Mouse (Mus musculus) megakaryocyte-erythroid progenitor cell, adult 5-6 weeks (primary cell): ENCODE measurements around the gene Sarnp. TPM values are rescaled to one million over a fixed set of nuclear protein-coding genes. Genes with fewer than 3 reads are reported as not detected.

Experiments used
- ATAC-seq: replicated peaks from 2 replicates; pipeline ENCODE4 v1.8.0; 2016; ENCODE audit warnings: mild to moderate bottlenecking, inconsistent platforms; ENCODE audit not compliant: severe bottlenecking, poor library complexity, low FRiP score, low TSS enrichment
- total RNA-seq, 2 experiments: library from RNA; stranded (forward) in 1 of 2; stranded (reverse) in 1 of 2; fragments of 200-1000, 215-1000 nt in 1 of 2; fragments of >200 nt in 1 of 2; fragmentation: Nextera tagmentation in 1 of 2; gene quantifications; 2 replicates each; pipeline ENCODE4 v1.2.3; 2014 to 2017

Gene Sarnp
- total RNA-seq, 2 experiments from 2014 or later: 201 to 369 TPM

DNA sequence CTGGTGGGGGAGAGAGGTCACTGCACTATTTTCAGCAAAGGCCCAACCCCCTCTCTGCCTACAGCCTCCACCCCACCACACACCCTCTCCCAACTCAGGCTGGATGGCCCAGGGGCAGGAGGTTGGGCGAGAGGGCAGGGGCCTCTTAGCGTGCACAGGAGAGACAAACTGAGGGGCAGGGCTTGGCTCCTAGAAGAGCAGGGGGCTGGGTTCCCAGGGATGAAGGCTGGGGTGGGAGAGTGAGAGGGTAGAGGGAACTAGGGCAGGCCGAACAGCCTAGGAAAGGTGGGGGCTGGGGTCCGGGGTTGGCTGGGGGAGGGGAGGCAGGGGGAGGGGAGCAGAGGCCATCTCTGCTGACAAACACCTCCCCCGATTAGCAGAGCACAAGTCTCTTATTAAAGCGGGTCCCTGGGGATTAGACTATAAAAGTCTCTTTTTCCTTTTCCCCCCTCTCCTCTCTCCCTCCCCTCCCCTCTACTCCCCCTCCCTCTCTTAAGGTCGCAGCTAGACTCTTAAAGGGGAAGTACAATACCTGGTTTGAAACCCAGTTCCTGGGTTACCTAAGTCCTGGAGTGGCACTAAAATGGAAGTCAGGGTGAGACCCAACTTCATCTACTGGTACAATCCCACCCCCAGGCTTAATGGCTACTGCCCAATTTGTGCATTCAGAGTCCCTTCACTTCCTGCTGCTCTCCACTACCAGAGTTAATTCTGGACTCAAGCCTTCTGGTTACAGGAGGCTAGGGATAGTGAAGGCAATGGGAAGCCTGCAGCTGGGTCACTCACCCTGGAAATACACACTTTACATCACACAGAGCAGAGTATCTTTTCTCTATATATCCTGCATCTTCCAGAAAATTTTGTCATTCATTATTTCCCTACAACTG is 72.1 kb downstream of the Sarnp start:
- no peak for ATAC-seq

DNA sequence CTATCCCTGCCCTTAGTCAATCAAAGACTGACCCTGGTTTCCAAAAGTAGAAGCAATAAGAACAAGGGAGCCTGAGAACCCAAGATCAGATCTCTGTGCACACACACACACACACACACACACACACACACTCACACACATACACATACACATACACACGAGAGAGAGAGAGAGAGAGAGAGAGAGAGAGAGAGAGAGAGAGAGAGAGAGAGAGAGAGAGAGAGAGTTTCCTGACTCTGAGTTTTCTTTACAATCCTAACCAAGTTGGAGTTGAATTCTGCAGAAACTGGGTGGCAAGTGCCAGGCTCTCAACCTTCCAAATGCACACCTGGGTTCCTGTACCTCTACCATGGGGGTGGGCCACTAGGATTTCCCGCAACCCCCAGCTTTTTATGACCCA is 72.7 kb downstream of the Sarnp start:
- ATAC-seq: no peak

DNA sequence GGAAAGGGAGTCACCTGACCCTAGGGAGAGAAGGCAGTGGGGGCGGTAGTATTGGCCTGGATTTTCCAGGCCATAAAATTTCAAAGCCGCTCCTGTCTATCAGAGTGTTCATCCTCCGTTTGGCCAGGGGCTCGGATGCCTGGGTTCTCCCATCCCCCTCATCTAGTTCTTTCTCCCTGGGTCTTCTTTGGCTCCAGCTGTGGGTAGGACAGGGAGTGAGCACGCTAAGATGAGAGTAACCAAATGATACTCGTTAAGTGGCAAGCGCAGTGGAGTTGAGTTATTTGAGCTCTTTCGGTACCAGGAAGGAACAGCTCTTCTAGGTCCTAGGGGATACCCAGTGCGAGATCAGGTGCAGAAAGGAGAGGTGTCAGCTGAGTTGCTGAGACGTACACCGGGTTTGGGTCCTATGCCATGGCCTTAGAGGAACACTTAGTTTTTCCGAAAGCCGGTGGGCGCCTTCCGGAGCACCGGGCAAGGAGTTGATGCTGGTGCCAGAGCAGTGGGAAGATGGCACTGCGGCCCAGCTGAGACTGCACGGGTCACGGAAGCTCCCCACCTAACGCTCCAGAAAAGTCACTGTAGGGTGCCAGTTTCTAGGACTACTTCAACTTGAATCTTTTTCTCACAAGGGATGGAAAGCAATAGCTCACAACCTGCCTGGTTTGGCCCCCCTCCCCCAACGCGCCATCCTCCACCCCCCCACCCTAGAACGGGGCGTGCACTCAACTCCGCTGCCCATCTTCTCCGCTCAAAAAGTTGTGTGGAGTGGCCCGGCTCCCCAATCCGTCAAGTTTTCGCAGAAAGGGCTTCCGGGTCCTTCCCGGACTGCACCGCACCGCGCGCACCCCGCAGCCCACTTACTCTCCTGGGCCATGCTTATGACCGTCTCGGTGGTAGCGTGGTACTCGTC is 73.5 kb downstream of the Sarnp start:
- ATAC-seq: no peak

DNA sequence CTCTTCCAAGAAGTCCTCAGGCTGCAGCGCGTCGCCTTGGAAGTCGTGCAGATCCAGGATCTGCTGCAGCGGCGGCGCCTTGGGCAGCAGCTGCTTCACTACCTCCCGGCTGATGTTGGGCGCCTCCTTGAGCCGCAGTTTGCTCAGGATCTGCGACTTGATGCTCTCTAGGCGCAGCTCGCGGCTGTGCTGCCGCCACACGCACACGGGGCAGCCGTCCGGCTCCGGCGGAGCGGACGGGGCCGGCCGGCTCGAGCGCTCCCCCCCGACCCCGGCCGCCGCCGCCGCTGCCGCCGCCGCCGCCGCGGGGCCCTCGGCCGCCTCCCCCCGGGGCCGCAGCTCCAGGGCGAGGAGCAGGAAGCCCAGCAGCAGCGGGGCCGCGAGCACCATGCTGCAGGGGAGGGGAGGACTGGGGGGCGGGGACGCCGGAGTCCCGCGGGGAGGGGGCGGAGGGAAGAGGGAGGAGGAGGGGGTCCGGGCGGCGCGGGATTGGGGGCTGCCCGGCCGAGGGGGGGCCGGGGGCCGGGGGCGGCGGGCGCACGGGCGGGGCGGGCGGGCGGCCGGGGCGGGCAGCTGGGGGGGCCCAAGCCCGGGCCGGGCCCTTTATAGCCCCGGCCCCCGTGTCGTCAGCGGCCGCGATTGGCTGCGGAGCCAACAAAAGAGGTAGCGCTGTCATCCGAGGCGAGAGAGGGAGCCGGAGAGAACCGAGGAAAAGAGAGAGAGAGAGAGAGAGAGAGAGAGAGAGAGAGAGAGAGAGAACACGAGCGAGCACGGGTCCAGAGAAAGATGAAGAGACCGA is 74.4 kb downstream of the Sarnp start, which contains the start of gene Gdf11:
Gene Gdf11, minus strand, starts transcription at position 423 of the 799 bp plus-strand sequence.
- ATAC-seq: peak; percentile 32

DNA sequence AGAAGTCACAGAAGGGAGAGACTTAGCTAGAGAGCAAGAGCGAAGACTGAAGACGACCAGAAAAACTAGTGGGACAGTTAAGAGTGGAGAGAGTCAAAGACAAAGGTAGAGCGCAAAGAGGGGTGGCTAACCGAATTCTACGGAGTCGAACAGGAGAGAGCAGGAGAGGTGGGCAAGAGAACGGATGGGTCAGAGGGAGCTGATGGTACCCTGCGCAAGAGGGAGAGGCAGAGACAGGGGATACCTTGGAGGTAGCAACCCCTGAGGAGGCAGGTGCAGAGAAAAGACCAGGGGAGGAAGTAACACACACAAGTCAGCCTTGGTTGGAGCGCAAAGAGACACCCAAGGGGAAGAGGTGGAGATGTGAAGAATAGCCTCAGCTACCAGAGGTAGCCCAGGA is 75.1 kb downstream of the Sarnp start:
- no peak for ATAC-seq

DNA sequence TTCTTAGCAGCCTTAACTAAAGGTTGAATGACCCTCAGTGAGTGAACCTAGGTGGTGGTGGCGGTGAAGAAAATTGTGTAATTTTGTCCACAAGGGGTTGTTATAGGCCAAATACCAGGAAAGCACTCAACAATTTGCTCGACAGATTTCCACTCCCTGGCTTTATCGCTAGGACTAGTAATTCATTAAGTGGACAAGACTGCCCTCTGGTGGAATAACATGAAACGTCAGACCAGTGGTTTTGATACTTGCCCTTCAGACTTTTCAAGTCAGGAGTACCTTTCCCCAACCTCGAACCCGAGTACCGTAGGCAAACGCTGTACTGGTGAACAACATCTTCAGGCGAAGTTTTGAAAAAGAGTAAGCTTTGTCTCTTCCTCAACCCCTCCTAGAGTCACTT is 78.3 kb downstream of the Sarnp start:
- ATAC-seq: peak; percentile 73

DNA sequence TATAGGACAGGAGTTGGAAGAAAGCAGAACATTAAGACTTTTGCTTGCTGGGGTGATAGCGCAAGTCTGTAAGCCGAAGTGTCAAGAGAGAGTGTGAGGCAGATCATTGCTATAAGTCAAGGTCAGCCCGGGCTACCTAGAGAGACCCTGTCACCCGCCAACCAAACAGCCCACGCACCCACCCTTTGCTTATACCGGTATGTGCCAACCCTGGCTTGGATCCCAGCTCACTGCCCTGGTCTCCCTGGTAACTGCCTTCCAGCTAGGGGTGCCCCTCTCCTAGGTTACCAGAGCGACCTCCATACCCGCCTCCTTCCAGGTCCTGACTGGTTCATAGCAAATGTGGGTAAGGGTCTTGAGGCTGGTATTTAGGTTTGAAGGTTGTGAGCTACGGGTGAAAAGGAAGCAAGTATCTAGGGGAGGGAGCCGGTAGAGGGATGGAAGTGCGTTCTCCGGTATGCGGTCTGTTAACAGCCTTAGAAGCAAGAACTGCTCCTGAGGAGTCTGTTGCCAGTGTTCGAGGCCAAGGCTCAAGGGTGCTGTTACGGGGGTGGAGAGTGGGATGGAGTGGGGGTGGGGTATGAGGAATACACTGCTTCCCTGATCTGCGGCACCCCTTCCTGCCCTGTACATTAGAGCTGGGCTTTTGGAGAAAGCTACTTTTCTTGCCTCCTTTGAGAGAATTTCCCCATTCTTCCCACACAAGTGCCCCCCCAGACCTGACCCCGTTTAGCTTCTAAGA is 79.0 kb downstream of the Sarnp start:
- peak; percentile 22; the same call in 1 of the 2 replicates for ATAC-seq

DNA sequence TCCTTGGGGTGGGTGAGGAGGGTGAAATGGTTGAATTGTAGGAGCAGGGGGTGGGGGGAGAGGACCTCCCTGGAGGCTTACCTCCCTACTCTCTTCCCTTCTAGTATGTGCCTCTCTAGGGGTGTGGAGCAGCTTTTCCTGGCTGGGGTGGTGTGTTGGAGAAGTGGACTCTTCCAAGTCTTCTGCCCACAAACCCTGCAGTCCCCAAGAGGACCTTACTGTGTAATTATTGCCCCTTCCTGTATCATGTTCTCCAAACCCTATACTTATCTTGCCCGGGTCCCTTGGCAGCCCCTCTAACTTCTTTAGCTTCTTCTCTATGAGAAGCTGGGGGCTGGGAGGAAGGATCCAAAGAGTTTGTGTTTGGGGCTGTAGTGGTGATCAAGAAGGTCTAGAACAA is 79.7 kb downstream of the Sarnp start:
- ATAC-seq: no peak

DNA sequence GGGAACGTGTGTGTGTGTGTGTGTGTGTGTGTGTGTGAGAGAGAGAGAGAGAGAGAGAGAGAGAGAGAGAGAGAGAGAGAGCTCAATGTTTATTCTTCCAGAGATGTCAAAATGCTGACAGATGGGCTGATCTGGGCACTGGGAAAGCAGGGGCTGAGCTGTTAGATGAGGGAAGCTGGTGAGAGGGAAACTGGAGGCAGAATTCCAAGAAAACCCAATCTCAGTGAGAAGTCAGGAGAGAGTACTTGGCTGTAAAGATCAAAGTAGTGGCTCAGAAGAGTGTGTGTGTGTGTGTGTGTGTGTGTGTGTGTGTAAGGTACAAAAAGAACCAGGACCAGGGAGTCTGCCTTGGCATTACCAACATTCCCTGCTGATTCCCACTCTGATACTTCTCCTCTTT is 80.4 kb downstream of the Sarnp start:
- ATAC-seq: no peak

DNA sequence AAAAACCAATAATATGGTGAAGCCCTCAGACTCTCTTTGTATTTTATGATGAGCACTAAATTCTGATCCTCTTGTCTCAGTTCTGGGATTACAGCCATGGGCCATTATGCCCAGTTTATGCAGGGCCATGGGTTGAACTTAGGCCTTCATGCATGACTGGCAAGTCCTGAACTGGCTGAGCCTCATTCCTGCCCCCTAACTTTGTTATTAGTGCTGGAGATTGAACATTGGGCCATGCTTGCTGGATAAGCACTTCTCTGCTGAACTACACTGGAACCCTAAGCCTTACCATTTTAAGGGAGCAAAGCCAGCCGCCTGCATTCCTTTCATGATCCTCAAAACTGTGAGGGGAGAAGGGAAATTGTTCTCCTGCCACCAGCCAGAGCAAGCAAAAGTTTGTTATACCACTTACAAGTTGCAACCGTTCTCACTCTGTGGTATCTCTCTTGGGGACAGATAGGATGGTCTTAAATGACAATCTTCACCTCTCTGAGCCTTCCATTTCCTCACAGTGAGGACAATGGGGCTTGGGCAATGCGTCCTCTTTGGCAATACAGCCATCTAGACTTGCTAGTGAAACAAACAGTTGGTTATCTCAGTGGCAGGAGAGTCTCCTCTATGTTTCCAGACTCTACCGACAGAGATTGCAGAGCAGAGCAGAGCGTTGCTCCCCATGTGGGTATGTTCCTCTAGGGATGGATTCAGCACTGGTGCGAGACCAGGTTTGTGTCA is 82.8 kb downstream of the Sarnp start:
- ATAC-seq: no peak

DNA sequence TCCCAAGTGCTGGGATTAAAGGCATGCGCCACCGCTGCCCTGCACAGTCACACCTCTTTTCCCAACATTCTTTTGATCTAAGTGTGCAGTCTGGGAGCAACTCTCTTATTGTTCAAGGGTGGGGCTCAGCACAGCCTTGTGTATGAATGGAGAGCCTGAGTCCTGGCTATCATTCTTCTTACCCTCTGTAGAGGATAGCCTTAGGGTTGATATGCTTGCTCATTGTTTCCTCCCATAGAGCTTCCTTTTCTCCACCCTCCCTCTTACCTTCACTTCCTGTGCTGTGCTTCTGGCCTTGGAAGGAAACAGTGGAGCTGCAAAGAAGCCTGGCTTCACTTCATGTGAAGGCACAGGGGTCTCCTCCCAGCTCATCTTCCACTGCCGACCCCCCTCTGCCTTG is 83.6 kb downstream of the Sarnp start, which contains the start of gene Cd63:
Gene Cd63, plus strand, starts transcription at position 292 of the 400 bp plus-strand sequence.
- ATAC-seq: no peak

DNA sequence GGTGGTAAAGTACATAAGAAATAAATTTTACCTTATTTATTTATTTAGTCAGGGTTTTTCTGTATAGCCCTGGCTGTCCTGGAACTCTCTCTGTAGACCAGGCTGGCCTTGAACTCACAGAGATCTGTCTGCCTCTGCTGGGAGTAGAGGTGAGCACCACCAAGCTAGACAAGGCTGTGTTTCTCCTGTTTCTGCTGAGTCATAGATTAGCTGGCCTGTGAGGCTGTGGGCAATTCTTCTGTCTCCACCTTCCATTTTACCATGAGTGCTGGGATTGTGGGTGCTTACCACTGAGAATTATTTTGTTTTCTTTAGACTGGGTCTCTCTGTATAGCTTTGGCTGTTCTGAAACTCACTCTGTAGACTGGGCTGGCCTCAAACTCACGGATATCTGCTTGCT is 84.3 kb downstream of the Sarnp start:
- peak; percentile 60; the same call in 1 of the 2 replicates for ATAC-seq

DNA sequence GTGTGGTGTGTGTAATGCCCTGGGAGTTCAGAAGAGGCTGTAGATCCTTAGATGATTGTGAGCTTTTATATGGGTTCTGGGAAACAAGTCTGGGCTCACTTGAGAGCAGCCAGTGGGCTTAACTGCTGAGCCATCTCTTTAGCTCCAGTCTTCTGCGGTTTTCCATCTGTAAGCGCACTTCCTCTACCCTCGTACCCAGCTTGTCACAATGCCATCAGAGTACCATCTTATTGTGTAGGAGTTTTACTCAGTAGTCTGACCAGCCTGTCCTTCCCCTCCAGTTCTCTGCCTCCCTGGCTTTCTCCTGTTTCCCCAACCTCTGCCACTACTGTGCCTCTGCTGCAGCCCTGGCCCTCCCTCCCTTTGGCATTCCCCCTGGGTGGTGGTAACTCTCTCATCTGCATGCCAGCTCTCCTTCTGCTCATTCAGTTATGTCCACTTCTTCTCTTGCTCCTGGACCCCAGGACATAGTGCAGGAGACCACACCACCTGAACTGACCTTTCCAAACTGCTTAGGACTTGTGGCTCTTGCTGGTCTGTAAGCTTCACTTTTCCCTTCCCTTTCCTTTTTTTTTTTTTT is 85.4 kb downstream of the Sarnp start:
- peak; percentile 39 for ATAC-seq

DNA sequence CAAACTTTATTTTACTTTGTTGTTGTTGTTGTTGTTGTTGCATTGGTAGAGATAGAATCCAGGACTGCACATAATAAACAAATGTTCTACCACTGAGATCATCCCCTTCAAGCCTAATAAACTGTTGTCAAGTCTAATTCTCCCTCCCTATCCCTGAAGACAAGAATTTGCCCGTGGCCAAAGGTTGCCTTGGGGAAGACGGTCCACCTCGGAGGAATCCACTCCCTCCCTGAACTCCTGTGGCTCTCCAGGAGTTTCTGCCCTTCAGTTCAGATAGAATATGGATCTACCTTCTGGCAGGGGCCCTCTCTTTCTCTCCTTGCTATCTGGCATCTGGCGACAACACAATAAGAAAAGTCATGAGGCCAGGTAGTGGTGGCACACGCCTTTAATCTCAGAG is 87.7 kb downstream of the Sarnp start:
- no peak for ATAC-seq

DNA sequence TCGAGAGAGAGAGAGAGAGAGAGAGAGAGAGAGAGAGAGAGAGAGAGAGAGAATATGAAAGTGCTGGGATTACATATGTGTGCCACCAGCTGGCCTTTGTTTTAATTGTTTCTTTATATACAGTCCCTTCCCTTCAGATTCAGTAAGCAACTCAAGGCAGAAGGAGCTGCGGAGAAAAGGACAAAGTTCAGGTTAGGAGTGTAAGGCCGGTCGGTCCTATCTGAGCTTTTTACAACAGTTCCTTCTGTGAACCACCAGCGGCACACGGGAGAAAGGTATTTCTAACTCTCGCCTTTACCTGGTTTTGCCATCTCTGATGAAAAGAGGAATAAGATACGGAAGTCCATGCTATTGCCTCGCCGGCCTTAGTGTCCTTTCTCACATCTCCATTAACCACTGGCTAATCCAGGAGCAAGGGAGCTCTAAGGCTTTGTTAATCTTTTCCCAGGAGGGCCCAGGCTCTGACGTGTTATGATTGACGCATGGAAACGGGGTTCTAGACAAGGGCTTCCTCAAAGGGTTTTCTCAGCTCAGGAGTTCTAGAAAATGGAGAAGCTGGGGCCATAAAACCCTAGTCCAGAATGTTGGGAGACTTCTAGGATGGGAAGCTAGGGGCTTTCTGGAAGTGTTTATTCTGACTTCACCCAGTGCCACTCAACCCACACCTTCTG is 91.8 kb downstream of the Sarnp start:
- ATAC-seq: no peak

DNA sequence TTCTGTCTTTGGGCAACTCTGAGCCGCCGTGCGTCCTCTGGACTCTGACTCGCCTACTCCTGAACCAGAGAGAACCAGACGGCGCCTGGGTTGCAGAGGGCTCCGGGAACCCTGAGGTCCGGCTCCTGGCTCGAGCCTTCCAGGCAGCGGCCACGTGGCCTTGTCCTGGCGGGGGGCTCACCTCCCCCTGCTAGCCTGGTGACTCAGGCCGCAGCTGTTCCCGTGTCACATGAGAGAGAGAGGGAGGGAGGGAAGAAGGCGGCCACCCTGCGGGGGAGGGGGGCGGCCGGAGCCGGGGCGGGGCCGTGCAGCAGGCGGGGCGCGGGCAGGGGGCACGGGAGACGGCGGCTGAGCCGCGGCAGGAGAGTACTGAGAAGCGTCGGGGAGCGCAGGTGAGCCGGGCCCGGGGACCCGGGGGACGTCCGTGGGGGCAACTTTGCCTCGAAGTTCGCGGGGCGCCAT is 92.5 kb downstream of the Sarnp start:
- 0 out of 2 replicates have a peak, but pooled peaks have one; percentile 9 for ATAC-seq
